Mouse (Mus musculus) ovary, postnatal 10 days (tissue): ENCODE results near the gene Csf3r.
"Not testable (repeated sequence)": the region's sequence is repeated elsewhere in the genome, so short reads cannot be mapped to it uniquely, and the experiment has no call there.

ENCODE experiments used
- DNase-seq: peaks from one replicate; pipeline ENCODE4 v3.0.0; 2022; ENCODE audit warnings: low spot score

Gene Csf3r

GRCm38 (mm10) chr4:126024303-126024900, at the start of gene Csf3r:
Csf3r (plus strand) TSS chr4:126024550.
- DNase-seq = no peak

- DNase-seq = no peak
Observed at GRCm38 (mm10) chr4:125977768-125978167, 46.6 kb upstream of the Csf3r start.

- DNase-seq = no peak
Observed at GRCm38 (mm10) chr4:125983279-125983678, 41.1 kb upstream of the Csf3r start.

DNA sequence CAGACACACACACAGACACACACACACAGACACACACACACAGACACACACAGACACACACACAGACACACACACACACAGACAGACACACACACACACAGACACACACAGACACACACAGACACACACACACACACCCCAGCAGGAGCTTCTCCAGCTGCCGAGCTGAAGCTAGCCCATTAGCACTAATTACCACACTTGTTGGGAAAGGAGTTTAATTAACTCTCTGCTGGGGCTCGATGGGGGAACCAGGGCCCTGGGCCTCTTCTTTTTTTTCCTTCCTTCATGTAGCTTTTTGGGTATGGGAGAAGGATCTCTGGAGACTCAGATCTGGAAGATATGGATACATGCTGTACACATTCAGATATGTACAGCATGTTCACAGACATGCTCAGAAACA, 38.6 kb upstream of the Csf3r start:
- DNase-seq = not testable (repeated sequence)

GRCm38 (mm10) chr4:125987071-125987470, 37.3 kb upstream of the Csf3r start:
- no peak for DNase-seq

DNA sequence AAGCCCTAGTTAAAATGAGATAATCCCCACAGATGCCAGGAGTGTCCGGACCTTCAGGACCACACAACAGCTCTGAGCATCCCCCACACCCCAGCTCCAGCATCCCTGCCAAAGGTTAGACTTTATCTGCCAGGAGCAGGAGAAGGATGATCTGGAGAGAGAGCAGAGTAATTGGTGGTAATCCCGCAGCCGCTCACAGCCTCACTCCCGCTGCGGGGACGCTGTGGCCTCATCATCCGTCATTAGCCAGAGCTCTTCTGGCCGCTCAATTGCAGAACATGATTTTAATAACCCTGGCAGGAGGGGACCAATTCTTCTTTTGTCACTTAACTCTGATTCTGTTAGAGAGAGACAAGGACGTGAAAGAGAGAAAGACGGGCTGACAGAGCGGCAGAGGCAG, 35.3 kb upstream of the Csf3r start:
- DNase-seq = no peak

DNA sequence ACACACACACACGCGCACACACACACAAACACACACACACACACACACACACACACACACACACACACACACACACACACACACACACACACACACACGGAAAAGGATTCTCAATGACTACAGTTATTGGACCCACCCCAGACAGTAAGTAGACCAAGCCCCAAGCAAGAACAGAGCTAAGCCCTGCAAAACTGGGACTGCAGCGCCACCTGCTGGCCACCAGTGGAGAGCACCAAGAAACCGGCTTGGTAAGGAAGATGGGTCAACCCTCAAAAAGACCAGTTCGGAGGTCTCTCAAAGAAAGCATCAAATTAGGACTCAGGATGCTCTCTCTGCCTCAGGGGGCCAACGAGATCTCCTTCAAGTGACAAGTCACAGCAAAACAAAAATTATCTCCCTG, 34.2 kb upstream of the Csf3r start:
- peak; percentile 17 for DNase-seq

GRCm38 (mm10) chr4:125992206-125992605, 32.1 kb upstream of the Csf3r start:
- DNase-seq = no peak

- DNase-seq = no peak
Observed at GRCm38 (mm10) chr4:125992906-125993305, 31.4 kb upstream of the Csf3r start.

- DNase-seq = no peak
Observed at GRCm38 (mm10) chr4:125996576-125996975, 27.8 kb upstream of the Csf3r start.

DNA sequence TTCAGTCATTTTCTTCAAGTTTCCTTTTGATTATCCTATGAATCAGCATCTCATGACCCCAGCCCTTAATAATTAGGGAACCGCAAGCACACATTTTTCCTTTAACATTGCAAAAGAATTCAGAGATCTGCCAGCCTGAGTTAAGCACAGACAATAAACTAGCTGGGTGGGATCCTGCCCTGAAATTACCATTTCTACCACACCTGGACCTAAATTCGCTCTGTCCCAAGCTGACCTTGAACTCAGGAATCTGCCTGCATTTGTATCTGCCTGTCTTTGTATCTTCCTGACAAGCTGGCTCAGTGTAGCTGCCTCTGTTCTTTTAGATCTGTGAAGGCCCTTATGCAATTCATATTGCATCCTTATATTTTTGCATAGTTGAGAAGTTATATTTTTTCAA, 26.5 kb upstream of the Csf3r start:
- DNase-seq = no peak

DNA sequence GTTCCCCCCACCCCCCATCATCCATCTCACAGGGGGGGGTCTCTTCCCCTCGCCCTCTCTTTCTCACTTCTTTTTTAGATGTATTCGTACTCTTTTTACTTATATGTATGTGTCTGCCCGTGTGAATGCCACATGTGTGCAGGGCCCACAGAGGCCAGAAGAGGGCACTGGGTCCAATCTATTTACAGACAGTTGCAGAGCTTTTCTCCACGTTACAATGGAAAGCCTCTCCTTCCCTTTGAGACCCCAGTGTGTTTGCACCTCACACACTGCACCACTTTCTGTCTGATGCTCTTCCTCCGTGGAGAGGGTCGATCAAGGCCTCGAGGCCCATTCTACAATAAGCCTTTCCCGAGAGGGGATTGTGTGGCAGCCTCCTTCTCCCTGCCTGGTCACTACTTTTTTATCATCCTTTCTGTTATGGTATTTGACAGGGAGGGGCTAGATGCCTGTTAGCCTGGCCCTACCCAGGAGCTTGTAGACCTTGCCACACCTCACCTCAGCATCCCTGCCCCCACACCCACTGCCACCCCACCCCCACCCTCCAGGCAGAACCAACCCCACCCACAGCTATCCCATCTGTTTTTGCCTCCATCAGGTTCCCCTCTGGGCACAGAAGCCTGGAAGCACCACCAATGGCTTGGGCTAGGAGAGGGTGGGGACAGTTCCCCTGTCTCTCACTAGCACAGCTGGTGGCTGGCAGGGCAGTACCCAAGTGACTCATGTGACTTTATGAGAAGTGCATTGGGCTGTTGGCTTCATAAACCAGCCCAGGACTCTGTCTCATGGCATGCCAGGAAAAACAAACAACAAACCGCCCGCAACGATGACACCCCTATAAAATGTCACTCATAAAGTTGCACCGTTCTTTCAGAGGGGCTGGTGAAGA, 22.8 kb upstream of the Csf3r start:
- no peak for DNase-seq

DNA sequence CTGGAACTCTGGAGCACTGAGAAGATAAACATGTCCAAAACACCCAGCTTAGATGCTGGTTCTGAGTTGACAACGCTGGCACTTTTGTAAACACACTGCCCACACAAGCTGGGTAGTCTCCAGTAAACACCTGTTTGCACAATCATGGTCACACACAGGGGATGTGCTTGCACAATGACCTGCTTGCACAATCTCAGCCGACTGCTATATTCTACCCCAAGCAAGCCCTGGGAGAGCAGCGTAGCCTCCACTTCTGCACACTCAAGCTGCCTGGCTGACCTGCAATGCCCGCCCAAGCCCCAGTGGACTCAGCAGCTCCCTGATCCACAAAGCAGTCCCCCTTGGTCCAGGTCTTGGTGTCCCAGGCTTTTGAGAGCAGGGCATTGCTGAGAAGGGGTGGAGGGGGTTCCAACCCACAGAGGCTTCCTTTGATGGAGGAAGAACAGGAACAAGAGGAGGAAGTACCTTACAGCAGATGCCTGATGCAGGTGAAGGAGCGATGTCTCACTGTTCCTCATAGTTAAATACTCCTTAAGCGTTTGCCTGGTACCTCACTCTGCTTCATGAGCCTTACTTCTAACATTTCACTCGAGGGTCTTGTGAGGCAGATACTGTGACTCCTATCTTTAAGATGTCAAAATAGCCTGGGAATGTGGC, 6.5 kb upstream of the Csf3r start:
- DNase-seq = no peak

DNA sequence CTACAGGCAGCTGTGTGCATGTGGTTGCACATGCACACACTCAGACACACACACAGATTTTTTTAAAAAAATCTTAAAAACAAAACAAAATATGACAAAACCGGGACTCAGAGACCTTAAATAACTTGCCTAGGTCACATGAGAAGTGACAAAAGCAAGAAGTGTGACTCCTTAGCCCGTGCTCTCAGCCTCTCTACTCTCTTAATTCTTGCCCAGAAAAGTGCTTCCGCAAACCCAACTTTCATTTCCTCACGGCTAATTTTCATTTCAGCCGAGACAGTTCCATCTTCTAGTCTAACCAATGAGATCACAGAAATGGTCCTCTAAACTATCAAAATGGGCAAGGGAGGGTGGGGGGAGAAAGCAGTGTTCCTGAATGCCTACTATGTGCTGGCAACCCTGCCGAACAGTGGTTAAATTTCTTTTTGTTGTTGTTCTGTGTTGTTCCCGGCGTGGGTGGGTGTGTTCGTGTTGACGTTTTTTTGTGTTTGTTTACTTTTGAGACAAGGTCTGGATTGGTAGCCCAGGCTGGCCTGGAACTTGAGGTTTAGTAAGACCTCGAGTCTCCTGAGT, 5.3 kb upstream of the Csf3r start:
- no peak for DNase-seq

DNA sequence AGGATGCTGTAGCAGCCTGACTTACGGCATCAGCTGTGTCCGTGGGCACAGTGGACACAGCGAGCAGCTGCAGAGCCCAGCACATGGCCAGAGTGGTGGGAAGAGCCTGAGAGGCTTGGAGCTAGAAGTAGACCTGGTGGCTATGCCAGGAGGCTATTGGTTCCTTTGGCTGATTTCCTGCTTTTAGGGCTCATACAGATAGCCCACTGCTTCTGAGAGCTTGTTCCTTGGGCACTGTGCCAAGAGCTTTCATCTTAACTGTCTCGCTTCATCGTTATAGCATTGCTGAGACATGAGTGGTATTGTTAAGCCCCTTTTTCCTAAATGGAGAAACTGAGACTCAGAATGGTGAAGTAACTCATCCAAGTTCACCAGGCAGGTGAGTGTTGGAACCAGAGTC, 1.5 kb downstream of the Csf3r start:
- DNase-seq = no peak

GRCm38 (mm10) chr4:126027980-126028379, 3.6 kb downstream of the Csf3r start:
- DNase-seq = no peak

DNA sequence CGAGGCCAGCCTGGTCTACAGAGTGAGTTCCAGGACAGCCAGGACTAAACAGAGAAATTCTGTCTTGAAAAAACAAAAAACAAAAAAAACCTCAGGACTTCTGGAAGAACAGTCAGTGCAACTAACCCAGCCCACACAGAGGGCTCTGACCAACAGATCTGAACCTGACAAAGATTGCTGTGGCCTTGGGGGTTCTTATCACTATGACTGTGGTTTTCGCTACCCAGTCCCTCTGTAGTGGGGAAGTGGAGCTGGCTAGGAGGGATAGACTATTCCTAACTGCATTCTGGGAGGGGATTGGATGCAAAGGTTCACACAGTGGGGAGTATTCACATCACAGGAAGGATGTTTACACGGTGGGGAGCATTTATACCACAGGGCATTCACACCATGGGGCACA, 4.7 kb downstream of the Csf3r start:
- DNase-seq = no peak

DNA sequence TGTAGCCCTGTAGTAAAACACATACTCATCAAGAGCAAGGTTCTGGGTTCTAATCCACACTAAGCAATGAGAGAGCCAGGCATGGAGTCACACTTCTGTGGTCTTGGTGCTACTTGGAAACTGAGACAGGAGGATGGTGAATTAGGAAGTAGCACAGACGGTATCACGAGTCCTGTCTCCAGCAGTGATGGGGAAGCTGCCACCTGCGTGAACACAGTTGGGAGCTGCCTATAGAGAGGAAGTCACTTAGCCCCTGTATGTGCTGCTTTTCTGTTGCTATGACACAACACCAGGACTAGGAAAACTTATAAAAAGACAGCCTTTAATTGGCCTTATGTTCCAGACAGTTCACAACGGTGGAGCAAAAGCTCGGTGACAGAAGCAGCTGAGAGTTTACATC, 6.4 kb downstream of the Csf3r start:
- DNase-seq = no peak

DNA sequence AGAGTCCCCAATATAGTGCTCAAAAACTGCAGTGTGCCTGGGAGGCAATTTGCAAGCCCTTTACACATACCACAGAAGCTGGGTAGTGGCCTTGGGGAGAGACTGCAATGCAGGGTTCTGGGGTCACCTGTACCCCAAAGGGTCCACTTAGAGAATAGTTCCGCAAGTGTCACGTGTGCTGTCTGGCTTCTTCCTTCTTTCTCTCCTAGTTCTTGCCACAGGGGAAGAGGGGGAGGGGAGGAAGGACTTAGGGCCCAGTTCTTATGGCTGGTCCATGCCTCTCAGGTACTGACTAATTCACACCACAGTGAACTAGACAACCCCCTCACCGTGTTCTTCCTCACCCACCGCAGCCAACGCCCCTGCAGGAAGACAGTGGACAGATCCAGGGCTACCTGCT, 11.1 kb downstream of the Csf3r start:
- no peak for DNase-seq

DNA sequence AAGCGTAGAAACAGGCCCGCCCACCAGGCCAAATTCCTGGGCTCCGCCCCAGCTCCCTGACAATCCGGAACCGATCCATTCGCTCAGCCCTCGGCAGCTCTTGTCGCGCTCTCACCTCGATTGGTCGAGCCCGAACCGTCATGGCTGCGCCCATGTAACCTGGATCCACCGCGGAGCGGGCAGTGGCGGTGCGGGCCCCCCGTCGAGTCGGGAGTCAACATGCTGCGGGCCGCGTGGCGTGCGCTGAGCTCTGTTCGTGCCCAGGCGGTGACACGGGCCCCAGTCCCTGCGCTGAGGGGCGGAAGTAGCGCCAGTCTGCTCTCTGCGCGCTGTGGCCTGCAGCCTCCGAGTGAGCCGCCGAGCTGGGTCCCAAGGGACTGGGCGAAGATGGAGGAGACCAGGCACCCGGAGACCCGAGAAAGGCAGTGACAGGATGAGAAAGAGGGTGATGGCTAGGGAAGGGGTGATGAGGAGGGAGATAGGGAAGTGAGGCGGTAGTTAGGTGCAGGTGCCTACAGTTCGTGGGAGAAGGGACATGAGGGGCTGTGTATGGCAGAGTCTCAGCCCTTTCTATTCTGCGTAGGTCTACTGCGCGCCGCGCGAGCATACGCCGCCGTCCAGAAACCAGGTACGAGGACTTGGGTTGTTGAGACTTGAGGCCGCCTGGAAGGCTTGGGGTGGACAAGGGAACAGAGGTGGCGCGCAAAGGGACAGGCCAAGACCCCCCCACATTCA, 22.7 kb downstream of the Csf3r start, which contains the start of gene Mrps15:
Gene Mrps15 (plus strand): TSS at position 75 of the 735 bp plus-strand sequence.
- peak; percentile 46 for DNase-seq

- no peak for DNase-seq
Observed at GRCm38 (mm10) chr4:126051617-126052016, 27.3 kb downstream of the Csf3r start.
